Mouse (Mus musculus) thymus, postnatal 14 days (tissue): Measurements from ENCODE around the gene Cd52.

Experiments
- DNase-seq: peaks from one replicate; pipeline ENCODE4 v3.0.0; 2021

Cd52 gene

GRCm38 (mm10) chr4:134118126-134118800 is 23.4 kb upstream of the Cd52 start:
- peak; percentile 82 for DNase-seq

GRCm38 (mm10) chr4:134117012-134117411 is 22.1 kb upstream of the Cd52 start:
- DNase-seq, result peak; percentile 87

- DNase-seq, result no peak
Observed at GRCm38 (mm10) chr4:134116501-134116900, 21.6 kb upstream of the Cd52 start.

GRCm38 (mm10) chr4:134115215-134116144 is 20.6 kb upstream of the Cd52 start:
- peak; percentile 69 for DNase-seq

- peak; percentile 54 for DNase-seq
Observed at GRCm38 (mm10) chr4:134114038-134114437, 19.2 kb upstream of the Cd52 start.

GRCm38 (mm10) chr4:134113356-134113994 is 18.6 kb upstream of the Cd52 start:
- no peak for DNase-seq

GRCm38 (mm10) chr4:134112403-134112802 is 17.5 kb upstream of the Cd52 start:
- DNase-seq, result no peak

GRCm38 (mm10) chr4:134110653-134111052 is 15.8 kb upstream of the Cd52 start:
- no peak for DNase-seq

GRCm38 (mm10) chr4:134108196-134108595 is 13.3 kb upstream of the Cd52 start:
- no peak for DNase-seq

GRCm38 (mm10) chr4:134107730-134108129 is 12.8 kb upstream of the Cd52 start:
- DNase-seq, result no peak

GRCm38 (mm10) chr4:134106105-134106504 is 11.2 kb upstream of the Cd52 start:
- no peak for DNase-seq

- DNase-seq, result no peak
Observed at GRCm38 (mm10) chr4:134102742-134103119, 7.8 kb upstream of the Cd52 start.

GRCm38 (mm10) chr4:134101979-134102741 is 7.3 kb upstream of the Cd52 start, which contains the start of gene Ubxn11:
Ubxn11 (plus strand) TSS chr4:134102570.
- peak; percentile 88 for DNase-seq

GRCm38 (mm10) chr4:134100245-134100644 is 5.4 kb upstream of the Cd52 start:
- DNase-seq, result no peak

GRCm38 (mm10) chr4:134098628-134099027 is 3.7 kb upstream of the Cd52 start:
- peak; percentile 91 for DNase-seq

GRCm38 (mm10) chr4:134097015-134097608 is 2.2 kb upstream of the Cd52 start:
- peak; percentile 58 for DNase-seq

GRCm38 (mm10) chr4:134096120-134096519 is 1.2 kb upstream of the Cd52 start:
- no peak for DNase-seq

GRCm38 (mm10) chr4:134094004-134094564 is 798 bp downstream of the Cd52 start:
- DNase-seq, result no peak

GRCm38 (mm10) chr4:134092382-134093288 is 2.2 kb downstream of the Cd52 start:
- peak; percentile 87 for DNase-seq

- DNase-seq, result no peak
Observed at GRCm38 (mm10) chr4:134091225-134091529, 3.7 kb downstream of the Cd52 start.
